Mouse (Mus musculus) adrenal gland, adult 18-20 months (tissue): ENCODE results near the gene Pla2g12b. TPM values are rescaled to one million over a fixed set of nuclear protein-coding genes. Genes with fewer than 3 reads are reported as not detected.
"Not testable (repeated sequence)": the region's sequence is repeated elsewhere in the genome, so short reads cannot be mapped to it uniquely, and the experiment has no call there.

Experiments used
- DNase-seq, 2 experiments: peaks; one replicate each; pipeline ENCODE4 v3.0.0; 2021 to 2022; ENCODE audit warnings: low spot score in 2 of 2
- long read RNA-seq, 2 experiments: library from polyadenylated mRNA; stranded (forward); transcript quantifications; one replicate each; pipeline ENCODE4 v2.0.0; 2021
- total RNA-seq, 2 experiments: library from RNA; stranded (reverse); gene quantifications; 1 replicate in 1 of 2; 2 replicates in 1 of 2; pipeline ENCODE4 v1.2.3; 2021

Gene Pla2g12b
- not detected for total RNA-seq
- long read RNA-seq, experiment 1, result 0 reads
- long read RNA-seq, experiment 2, result 0 reads

- no peak for DNase-seq
Observed at GRCm38 (mm10) chr10:59402899-59403792, at the start of gene Pla2g12b. Pla2g12b (plus strand) TSS chr10:59403660.

DNA sequence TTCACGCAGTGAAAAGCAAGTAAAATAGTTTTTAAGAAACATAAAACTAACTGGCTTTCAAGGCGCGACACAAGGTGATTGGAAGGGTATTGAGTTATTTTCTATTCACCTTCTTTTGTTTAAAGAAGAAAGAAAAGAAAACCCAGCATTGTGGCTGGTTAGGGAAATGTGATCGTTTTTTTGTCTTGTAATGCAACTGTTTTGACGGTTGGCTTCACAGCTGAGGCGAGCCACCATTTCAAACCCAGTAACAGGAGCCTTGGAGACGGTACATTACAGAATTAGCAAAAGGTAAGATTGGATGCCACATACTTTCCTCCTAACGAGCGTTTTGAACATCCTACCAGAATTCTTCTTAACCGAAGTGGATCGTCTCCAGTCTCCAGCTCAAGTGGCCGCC lies 49.3 kb upstream of the Pla2g12b start:
- no peak for DNase-seq

DNA sequence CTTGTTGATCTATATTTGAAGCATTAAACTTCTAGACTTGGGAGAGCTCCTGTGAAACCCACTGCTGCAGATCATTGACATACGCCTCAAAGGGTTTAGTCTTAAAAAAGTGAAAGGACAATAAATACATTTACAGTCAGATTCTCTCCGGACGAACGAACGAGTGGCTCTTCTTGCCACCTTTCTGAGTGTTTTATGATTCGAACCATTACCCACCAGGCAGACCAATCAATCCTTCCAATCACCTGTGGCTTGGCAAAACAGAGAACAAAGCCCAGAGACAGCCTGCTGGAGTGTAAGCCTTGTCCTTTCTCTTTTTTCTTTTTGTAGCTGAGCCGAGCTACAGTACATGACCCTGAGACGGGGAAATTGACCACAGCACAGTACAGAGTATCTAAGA lies 48.4 kb upstream of the Pla2g12b start:
- no peak for DNase-seq

GRCm38 (mm10) chr10:59358744-59359143 lies 44.7 kb upstream of the Pla2g12b start:
- DNase-seq, result no peak

- no peak for DNase-seq
Observed at GRCm38 (mm10) chr10:59363208-59363607, 40.3 kb upstream of the Pla2g12b start.

GRCm38 (mm10) chr10:59364551-59364950 lies 38.9 kb upstream of the Pla2g12b start:
- DNase-seq, result no peak

- DNase-seq, result no peak
Observed at GRCm38 (mm10) chr10:59365804-59366589, 37.5 kb upstream of the Pla2g12b start.

DNA sequence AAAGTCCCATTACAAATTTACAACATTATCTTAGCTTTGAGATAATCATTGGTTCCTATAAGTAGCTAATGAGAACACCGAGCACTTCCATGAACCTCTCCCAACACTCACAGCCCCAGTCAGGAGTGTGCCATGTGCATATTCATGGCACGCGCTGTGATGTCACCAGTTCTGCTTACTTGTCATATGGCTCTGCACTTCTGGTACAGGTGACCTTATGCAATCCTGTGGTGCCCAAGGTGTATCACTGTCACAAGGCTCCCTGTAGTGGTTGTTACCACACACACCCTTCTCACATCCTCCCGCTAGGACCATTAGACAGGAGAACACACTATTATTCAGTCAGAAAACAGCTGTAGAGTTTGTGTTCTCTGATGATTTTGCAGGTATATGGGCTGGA lies 36.7 kb upstream of the Pla2g12b start:
- DNase-seq, result no peak

DNA sequence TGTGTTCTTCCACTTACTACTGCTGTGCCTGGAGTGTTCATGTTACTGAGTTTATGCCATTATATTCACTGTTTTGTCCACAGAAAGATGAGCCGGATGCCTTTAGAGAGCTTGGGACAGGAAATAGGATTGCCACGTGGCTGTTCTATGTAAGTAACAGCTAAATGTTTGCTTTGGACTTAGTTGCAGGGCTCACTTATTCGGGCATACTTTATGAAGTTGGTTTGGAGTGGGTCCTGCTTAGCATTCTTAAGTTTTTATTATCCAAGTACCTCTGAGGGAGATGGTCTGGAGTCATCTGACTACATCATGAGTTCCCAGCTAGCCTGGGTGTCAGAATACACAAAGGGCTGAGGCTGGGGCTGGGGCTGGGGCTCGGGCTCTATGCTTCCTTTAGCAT lies 36.3 kb upstream of the Pla2g12b start:
- DNase-seq, result no peak

DNA sequence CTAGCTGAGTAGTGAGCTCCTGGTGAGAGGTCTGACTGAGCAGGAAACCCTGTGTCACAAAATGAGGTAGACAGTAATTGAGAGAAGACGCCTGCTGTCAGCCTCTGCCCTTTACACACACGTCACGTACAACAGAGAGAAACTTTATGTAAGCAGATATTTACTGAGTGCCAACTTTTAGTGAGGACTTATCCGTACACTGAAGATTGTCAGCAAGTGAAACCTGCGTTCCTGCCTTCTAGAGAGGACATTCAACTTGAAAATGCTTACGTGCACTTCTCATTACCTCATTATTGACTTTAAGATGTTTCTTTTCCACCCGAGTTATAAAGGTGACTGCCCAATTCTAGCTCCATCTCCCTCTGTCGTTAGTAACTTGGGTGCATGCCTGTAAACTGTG lies 34.7 kb upstream of the Pla2g12b start:
- no peak for DNase-seq

- no peak for DNase-seq
Observed at GRCm38 (mm10) chr10:59369426-59369825, 34.0 kb upstream of the Pla2g12b start.

- DNase-seq, result no peak
Observed at GRCm38 (mm10) chr10:59377906-59378305, 25.6 kb upstream of the Pla2g12b start.

DNA sequence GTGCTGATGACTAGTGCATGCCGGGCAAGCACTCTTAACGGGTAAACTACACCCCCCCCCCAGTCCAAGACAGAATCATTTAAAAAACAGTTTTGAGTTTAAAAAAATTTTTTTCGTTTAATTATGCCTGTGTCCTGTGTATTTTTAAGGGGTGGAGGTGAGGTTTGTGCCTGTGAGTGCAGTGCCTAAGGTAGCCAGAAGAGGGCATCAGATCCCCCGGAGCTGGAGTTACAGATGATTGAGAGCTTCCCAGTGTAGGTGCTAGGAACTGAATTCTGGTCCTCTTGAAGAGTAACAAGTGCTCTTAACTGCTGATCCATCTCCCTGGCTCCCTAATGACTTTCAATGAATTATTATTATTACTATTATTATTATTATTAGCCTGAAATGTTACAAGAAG lies 24.7 kb upstream of the Pla2g12b start:
- no peak for DNase-seq

- no peak for DNase-seq
Observed at GRCm38 (mm10) chr10:59379927-59380326, 23.5 kb upstream of the Pla2g12b start.

DNA sequence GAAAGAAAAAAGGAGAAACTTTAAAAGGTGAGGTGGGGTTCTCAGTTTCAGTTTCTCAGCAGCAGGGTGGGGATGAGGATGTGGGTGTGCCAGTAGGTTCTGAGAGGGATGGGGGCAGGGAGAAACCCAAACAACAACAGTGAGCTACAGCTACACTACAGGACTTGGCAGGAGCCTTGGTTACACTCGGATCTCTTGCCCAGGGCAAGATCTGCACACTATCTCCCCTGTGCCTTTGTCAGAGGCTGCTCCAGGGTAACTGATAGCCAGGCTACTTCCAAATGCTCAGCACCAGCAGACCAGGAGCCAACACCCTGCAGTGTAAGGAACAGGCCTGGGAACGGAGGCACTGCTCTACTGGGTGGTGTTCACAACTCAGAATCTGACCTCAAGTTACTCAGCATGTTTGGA lies 23.0 kb upstream of the Pla2g12b start:
- no peak for DNase-seq

GRCm38 (mm10) chr10:59381563-59381962 lies 21.9 kb upstream of the Pla2g12b start:
- DNase-seq, result not testable (repeated sequence)

- DNase-seq, result no peak
Observed at GRCm38 (mm10) chr10:59386951-59387350, 16.5 kb upstream of the Pla2g12b start.

DNA sequence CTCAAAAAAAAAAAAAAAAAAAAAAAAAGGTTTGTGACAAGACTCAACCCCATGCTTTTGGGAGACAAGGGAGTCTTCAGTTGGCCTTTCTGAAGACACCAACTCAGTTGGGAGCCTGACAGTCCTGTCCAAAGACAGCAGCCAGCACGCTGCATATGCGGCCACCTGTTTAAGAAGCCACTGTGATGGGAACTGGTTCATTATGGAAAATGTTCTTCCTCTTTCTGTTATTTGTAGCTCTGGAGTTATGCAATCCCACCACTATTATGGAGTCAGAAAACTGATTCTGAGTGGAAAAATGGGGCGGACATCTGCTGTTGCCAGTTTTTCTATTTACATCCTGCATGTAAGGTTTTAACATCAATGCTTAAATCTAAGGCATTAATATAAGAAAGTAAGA lies 13.8 kb upstream of the Pla2g12b start:
- DNase-seq, result no peak

DNA sequence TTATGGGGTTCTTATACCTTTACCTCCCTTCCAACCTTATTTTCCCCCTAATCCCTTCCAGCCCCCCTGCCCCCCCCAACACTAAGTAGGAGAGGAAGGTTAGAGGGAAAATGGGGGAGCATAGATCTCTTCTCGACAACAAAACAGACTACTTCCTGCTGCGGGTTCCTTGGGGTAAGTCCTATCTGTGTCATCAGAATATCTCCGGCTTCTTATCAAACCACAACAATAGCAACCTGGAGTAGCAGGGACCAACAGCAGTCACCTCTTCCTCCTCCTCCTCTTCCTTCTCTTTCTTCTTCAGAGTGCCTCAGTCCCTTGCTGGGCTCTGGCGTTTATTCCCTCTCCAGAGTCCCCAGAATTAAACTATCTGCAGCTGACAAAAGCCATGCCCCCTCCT lies 11.6 kb upstream of the Pla2g12b start:
- no peak for DNase-seq

GRCm38 (mm10) chr10:59395461-59395860 lies 8.0 kb upstream of the Pla2g12b start, which contains the start of gene Gm10273:
Gm10273 (plus strand) TSS chr10:59395632.
- not testable (repeated sequence) for DNase-seq

DNA sequence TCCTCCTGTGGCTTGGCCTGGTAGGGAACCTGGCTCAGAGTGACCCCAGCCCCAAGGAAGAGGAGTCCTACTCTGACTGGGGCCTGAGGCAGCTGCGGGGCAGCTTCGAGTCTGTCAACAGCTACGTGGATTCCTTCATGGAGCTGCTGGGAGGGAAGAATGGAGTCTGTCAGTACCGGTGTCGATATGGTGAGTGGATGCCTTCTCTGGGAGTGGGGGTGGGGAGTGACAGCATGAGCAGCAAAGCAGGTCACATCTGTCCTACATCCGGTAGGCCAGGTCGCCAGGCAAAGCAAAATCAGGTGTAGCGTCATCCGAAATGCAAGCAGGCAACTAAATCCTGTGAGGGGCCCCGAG lies 311 bp downstream of the Pla2g12b start:
- DNase-seq, result no peak

- no peak for DNase-seq
Observed at GRCm38 (mm10) chr10:59408499-59408898, 5.0 kb downstream of the Pla2g12b start.
